Mouse (Mus musculus) kidney, postnatal 10 days (tissue): Measurements from ENCODE around the gene Mymx.
A peak's percentile ranks its signal among the peaks of the same experiment; 100 is the strongest.

Source experiments
- DNase-seq: peaks from one replicate; pipeline ENCODE4 v3.0.0; 2021; ENCODE audit warnings: mixed read lengths

Gene Mymx

DNA sequence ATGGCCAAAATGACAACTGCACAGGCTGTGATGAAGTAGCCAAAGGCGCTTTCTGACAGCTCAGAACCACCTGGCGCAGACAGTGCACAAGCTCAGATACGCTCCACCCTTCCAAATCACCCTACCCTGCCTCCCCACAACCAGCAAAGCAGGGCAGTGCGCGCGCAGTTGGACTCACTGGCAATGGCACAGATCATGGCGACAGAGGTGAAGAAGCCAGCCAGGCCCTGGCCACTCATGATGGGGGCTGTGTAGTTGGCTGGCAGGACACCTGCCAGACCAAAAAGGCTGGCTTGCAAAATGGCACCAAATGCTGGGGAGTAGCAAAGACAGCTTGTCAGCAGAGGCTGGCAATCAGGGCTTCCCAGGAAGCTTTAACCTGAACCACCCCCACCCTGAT lies 12.7 kb downstream of the Mymx start:
- no peak for DNase-seq

- no peak for DNase-seq
These were observed 13.5 kb downstream of the Mymx start for GRCm38 (mm10) chr17:45588370-45588769.

- DNase-seq: peak; percentile 56
These were observed 15.5 kb downstream of the Mymx start for GRCm38 (mm10) chr17:45586449-45586837.

DNA sequence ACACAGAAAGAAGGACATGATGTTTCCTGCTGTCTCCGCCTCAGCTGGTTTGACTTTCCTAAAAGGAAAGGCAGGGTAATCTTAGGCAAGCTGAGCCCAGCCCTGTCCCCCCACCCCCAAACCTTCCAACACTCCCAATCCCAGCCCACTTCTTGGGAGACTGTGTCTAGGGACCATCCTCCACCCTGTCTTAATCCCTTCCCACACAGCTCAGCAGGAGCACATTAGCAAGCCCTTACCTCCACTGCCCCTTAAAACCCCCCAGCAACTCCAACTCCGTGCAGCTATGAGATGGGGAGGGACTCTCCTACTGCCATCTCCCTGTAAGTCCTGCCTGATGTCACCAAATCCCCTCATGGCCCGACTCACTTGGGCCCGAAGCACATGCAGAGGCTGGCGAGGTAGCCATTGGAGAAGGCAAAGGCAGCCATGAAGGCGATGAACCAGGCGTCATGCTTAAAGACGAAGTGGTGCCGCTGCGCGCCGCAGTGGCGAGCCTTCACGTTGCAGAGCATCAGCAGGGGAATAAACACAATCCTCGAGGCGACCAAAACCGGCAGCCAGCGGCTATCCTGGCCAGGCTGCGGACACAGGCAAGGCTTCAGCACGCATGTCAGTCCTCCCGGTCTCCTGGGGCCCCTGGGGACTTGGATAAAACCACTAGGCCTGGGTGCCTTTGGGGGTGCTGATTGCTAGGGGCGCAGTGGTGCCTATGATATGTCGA lies 16.0 kb downstream of the Mymx start:
- no peak for DNase-seq

DNA sequence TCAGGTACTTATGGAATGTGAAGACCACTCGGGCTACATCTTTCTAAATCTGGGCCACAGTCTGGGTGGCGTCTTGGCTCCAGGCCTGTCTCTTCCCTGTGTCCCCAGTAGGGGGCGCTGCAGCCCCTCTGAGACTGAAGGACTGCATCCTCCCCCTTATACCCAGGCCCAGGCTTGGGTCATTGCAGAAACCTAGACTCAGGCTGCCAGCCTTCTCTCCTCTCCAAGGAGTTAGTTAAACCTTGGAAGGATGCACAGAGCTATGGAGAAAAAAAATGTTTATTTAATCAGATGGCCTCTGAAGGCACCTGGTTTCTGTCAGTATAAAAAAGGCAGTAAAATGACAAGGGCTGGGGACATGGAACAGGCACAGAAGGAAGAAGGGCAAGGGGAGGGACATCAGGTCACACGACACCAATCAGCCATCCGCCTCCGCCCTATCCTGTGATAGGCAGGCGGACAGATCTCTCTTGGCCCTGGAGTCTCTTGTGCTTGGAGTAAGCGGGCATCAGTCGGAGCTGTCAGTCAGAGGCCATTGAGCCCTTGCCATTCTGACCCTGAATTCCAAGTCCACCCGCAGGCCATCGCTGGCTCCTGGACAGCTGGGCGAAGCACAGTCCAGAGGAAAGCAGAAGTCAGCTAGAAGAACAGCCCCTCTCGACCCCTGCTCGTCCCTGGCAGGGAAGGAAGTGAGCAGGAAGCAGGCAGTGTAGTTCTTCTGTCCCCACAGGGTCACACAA lies 16.8 kb downstream of the Mymx start:
- DNase-seq: peak; percentile 87

DNA sequence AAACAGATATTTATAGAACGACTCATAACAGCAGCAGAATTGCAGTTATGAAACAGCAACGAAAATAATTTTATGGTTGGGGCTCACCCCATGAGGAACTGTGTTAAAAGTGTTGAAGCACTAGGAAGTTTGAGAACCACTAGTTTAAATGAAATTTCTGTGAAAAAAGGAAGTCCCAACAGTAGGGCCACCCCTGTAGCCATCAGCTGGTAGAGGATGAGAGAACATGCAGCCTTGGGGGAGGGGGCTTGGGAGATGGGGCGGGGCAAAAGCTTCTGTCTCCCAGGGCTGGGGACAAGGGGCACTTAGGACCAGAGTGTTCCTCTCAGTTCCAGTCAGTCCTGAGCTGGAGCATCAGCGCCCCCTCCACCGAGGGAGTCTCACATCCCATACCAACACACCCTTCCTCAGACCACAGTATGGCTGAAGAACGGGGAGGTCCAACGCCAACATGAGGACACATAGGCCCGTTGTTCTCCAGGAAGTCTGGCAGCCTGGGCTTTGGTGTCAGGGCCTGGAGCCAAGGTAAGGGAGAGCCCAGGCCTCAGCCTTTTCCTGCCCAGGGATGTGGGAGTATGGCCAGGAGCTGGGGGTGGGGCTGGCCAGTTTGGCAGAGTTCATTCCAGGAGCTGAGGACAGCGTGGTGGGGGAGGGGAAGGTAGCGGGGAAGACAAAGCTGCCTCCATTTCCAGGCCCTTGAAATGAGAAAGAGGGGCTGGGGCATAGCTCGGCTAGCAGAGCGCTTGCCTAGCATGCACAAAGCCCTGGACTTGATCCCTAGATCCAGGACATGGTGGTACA lies 17.6 kb downstream of the Mymx start:
- DNase-seq: peak; percentile 90

DNA sequence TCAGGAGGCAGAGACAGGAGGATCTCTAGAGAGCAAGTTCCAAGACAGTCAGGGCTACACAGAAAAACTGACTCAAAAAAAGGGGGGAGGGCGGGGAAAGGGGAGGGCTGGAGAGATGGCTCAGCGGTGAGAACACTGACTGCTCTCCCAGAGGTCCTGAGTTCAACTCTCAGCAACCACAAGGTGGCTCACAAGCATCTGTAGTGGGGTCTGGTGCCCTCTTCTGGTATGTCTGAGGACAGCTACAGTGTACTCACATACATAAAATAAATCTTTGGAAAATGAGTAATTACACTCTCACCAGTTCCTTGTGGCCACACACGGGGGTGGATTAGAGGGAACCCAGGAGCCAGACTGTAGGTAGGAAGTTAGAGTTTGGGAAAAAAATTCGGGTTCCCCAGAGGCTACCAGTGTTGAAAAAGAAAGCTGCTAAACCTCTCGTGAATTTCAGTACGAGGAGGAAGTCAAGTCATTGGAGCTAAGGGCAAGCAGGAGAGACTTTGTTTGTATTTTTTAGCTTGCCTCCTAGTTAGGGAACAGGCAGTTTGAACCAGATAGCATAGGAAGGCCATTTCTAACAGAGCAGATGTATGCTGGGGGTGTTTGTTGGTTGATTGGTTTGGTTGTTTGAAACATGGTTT lies 19.1 kb downstream of the Mymx start:
- DNase-seq: peak; percentile 47

- DNase-seq: no peak
These were observed 19.7 kb downstream of the Mymx start for GRCm38 (mm10) chr17:45582188-45582587.

DNA sequence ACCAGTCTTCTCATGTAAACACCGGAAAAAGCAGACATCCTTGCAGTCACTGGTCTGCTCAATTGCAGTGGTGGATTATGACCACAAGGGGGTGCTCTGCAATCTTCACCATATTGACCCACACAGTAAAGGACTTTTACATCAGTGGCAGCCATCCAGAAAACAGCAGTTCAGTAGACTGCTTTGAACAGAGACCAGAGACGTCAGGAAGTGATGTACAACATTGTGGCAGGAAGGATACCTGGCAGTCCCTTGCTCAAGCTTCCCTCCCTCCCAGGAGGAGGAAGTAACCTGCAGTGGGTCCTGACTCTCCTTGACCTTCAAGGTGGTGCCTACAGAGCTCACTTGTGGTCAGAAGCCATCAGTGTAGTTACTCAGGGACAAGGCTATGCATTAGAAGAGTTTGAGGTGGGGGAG lies 20.3 kb downstream of the Mymx start:
- peak; percentile 84 for DNase-seq

GRCm38 (mm10) chr17:45580958-45581477 lies 20.9 kb downstream of the Mymx start:
- DNase-seq: peak; percentile 70

- peak; percentile 57 for DNase-seq
These were observed 22.3 kb downstream of the Mymx start for GRCm38 (mm10) chr17:45579554-45579953.

GRCm38 (mm10) chr17:45578843-45579242 lies 23.1 kb downstream of the Mymx start:
- DNase-seq: no peak

DNA sequence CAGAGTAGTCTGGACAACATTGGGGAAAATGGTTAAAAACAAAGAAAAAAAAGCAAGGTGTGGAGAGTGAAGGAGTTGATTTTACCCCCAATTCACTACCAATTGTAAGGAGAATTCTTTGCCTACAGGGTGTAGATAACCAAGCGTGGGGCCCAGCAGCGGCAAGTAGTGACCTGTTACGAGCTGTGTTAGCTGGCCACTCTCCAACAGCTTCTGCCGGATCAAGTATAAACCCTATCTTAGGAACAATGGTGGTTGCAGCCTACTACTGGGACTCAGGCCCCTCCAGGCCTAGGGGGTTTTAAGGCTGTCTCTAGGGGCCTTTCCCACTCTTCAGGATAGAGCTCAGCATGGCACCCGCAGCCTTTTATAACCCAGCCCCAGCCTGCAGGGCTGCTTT lies 23.7 kb downstream of the Mymx start:
- no peak for DNase-seq

DNA sequence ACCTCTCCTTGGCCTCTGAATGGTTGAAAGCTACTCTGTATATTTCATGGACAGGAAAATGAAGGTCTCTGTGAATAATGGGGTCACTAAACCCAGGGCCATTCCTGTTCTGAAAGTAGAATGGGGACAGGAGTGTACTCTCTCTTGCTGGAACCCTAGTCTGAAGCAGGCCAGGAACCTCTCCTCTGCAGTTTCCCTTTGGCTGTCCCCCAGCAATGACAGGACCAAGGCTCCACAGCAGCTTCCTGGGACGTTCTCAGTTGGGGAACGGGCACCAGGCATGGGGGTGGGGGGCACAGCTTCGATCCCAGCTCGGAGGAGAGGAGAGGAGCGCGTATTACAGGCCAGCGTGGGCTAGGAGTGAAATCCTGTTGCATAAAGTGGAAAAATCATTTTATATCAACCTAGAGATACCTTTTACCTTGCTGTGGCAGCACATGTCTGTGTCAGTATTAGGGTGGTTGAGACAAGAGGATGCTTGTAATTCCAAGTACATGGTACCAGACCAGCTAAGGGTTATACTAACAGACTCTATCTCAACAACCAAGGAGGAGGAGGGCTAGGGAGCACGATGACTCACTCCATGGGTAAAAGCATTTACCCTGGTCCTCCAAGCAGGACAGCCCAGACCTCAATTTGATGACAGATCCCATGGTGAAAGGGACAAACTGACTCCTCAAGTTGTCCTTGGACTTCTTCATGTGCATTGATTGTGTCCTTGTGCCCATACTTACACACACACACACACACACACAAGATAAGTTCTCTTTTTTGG lies 26.6 kb downstream of the Mymx start:
- no peak for DNase-seq

DNA sequence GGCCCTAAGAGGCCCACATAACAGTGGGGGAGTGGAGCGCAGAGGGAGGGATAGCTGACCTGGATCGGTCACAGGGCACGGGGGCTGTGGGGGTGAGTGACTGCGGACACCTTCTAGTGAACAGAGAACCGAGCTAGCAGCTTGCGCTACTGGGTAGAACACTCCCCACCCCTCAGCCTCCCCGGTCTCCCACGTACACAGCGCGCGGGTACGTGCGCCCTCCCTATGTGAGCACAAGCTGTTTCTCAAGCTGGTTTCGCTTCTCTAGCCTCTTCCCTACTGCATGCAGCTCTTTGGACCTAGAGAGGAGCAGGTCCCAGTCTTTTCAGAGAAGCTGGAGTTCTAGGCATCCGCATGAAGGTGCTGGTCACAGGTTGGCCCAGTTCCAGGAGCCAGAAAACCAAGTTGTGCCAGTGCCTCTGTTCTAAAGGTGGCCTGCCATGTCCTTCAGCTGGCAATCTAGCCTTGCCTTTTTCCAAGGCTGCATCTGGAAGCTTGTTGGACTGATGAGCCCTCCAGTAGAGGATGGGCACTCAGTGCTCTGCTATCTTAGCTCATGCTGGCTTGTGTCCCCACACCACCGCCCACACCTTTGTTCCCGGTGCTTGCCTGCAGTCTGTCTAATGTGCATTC lies 27.7 kb downstream of the Mymx start:
- peak; percentile 76 for DNase-seq

DNA sequence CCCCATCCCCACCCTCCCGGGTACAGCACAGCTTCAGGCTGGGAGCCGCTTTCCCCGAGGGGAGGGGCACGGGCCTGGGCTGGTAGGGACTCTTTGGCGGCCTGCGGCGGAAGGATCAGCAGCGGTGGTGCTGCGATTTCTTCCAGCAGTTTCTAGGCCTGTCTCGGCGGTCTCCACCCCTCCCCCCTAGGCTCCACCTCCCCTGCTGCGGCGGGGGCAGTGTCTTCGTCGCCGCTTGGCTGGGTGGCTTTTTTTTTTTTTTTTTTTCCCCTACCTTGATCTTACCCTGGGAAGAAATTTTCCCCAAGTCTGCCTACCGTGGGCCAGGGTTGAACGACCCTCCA lies 28.1 kb downstream of the Mymx start:
- peak; percentile 99 for DNase-seq

DNA sequence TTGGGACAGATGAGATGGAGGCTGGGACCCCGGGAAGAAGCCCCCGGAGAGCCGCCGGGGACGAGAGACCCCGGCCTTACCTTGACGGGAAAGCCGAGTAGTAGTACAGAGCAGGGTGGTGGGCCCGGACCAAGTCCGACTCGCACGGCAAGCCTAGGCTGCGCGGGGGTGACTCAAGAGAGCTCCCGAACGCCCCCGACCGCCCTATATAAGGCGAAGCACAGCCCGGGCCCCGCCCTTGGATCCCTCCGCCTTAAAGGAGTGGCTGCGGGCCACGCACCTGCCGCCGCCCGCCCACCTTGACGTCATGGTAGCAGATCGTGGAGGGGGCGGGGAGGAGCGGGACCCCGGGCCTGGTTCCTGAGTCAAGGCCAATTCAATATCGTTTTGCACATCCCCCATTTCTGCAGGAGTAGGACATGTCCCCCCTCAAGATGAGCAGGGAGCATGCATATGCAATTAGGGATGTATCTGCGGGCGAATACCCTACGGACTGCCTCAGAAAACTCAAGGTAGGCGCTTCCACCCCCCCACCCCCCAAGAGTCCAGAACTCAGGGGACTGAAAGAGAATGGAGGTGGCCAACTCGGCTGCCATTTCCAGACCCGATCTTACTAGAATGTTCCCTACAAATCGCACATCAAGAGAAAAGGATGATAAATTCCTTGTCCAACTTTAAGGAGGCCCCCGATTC lies 28.7 kb downstream of the Mymx start, which contains the start of gene Hsp90ab1:
TSS of gene Hsp90ab1 (minus strand) at position 185 of the 693 bp plus-strand sequence.
- DNase-seq: peak; percentile 100

GRCm38 (mm10) chr17:45572103-45573086 lies 29.5 kb downstream of the Mymx start:
- peak; percentile 92 for DNase-seq

- no peak for DNase-seq
These were observed 31.9 kb downstream of the Mymx start for GRCm38 (mm10) chr17:45569999-45570398.

- no peak for DNase-seq
These were observed 32.9 kb downstream of the Mymx start for GRCm38 (mm10) chr17:45568990-45569389.
